Comparison of ENCODE assay signal across 1 mouse cellular context in the genomic region with DNA sequence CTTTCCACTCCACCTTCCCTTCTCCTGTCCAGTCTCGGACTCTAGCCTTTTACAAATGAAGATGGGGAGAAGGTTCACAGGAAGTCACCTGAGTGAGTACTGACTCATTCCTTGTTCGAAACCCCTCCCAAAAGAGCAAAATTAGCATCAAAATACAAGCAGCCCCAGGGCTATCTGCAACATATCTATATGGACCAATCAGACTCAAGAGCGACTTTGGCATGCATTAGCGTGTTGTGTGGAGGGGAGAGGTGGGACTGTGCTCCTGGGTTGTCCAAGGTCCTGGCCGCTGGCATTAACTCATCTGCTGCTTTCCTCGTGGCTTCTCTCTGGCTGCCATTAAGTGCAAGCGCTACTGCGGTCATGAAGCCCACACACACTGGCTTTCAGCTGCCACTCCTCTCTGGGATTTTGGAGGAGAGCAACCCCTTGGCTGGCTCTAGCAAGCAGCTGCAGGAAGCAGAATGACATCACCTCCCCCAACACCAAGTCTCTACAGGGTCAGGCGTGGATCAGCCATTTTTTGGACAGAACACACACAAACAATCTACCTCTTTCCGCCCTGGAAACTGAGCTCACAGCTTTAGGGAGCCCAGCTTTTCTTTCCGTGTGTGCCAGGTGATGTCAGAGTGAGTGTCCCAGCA.
TF ChIP-seq lines count a peak whose summit lies in the region.

No protein-coding gene starts in this region.

TF ChIP-seq in ES-E14, 5 proteins besides CTCF, POLR2A, EP300 and RAD21:
- TF ChIP-seq CHD2 (IDR thresholded peaks at IDR 0.05; ENCODE audit: low read depth, low read length): no peak
- TF ChIP-seq MAFK (IDR thresholded peaks at IDR 0.05; ENCODE audit: insufficient read depth, low read depth, low read length): no peak
- TF ChIP-seq ZC3H11A (IDR thresholded peaks at IDR 0.05; ENCODE audit: borderline replicate concordance, low read depth, low read length): no peak
- no peak for TF ChIP-seq HCFC1 (IDR thresholded peaks at IDR 0.05; ENCODE audit: borderline replicate concordance, insufficient read depth, low read length)
- TF ChIP-seq ZNF384 (IDR thresholded peaks at IDR 0.05; ENCODE audit: low read depth, low read length): no peak
